Mouse (Mus musculus) forebrain, embryonic 14.5 days (tissue): Measurements from ENCODE around the gene Atp6v1fnb. TPM values are rescaled to one million over a fixed set of nuclear protein-coding genes. Genes with fewer than 3 reads are reported as not detected.

Source experiments
- ATAC-seq: fragments of 200-750 bp; cut with Nextera tagmentation; 2 replicates; pipeline ENCODE4 v1.8.0; 2017; ENCODE audit warnings: mild to moderate bottlenecking, moderate library complexity
- DNase-seq: peaks from one replicate; pipeline ENCODE4 v3.0.0-alpha.2; 2015; ENCODE audit warnings: low spot score
- H3K27ac ChIP-seq: fragments of 300-500 bp; sonication (generic); 2 replicates; pipeline ENCODE4 v1.5.1; 2014; ENCODE audit warnings: low read depth, mild to moderate bottlenecking, control low read depth, low read length, moderate library complexity
- H3K27me3 ChIP-seq: fragments of 300-500 bp; sonication (generic); replicated peaks from 2 replicates; pipeline ENCODE4 v1.6.1; 2014; ENCODE audit warnings: low read length, control low read depth, mixed read lengths; ENCODE audit not compliant: control insufficient read depth, insufficient read depth
- H3K36me3 ChIP-seq: fragments of 300-500 bp; sonication (generic); 2 replicates; pipeline ENCODE4 v1.6.1; 2014; ENCODE audit warnings: low read length, control low read depth; ENCODE audit not compliant: control insufficient read depth, insufficient read depth
- H3K4me1 ChIP-seq: fragments of 300-500 bp; sonication (generic); 2 replicates; pipeline ENCODE4 v1.6.1; 2014; ENCODE audit warnings: antibody characterized with exemption, low read length, control low read depth; ENCODE audit not compliant: control insufficient read depth, insufficient read depth
- H3K4me2 ChIP-seq: fragments of 300-500 bp; sonication (generic); 2 replicates; pipeline ENCODE4 v1.6.1; 2014; ENCODE audit warnings: mild to moderate bottlenecking, control low read depth, low read length
- H3K4me3 ChIP-seq: fragments of 300-500 bp; sonication (generic); 2 replicates; pipeline ENCODE4 v1.5.1; 2014; ENCODE audit warnings: low read depth, low read length, control low read depth
- H3K9ac ChIP-seq: fragments of 300-500 bp; sonication (generic); 2 replicates; pipeline ENCODE4 v1.6.1; 2014; ENCODE audit warnings: mild to moderate bottlenecking, low read length, control low read depth, moderate library complexity
- H3K9me3 ChIP-seq: fragments of 300-500 bp; sonication (generic); replicated peaks from 2 replicates; pipeline ENCODE4 v1.6.1; 2016; ENCODE audit warnings: low read length, control low read depth, mixed read lengths; ENCODE audit not compliant: control insufficient read depth
- WGBS: fragments of 180-500 bp; shearing (Covaris S2); extraction: QIAGEN DNeasy Blood & Tissue Kit; methylation state at CpG from one replicate; pipeline ENCODE4 v1.1.7; 2014; 5-methylcytosine and 5-hydroxymethylcytosine counted together
- polyA plus RNA-seq: library from polyadenylated mRNA; unstranded; fragments of >200 nt; fragmentation: Nextera tagmentation; extraction: Ambion mirVana; gene quantifications from 2 replicates; pipeline ENCODE4 v1.2.1, GENCODE M21; 2014

Atp6v1fnb gene
- polyA plus RNA-seq, 1 experiment from 2014 or later, result 0.27 TPM

- DNase-seq (no peak), ATAC-seq (no peak)
- Histone ChIP-seq H3K9me3 (no peaks in the 10 kb centered on the region), H3K4me1 (no peaks in the 10 kb centered on the region), H3K4me2 (no peak overlapping the region), H3K36me3 (no peaks in the 10 kb centered on the region), H3K27ac (no peak overlapping the region), H3K4me3 (no peak overlapping the region), H3K27me3 (peaks cover 16% of the 10 kb centered on the region), H3K9ac (no peak overlapping the region)
- 89% methylated on average over 1 of the region's 1 CpGs for WGBS
Measured at GRCm38 (mm10) chr6:29501599-29501998, 30.4 kb downstream of the Atp6v1fnb start.

DNA sequence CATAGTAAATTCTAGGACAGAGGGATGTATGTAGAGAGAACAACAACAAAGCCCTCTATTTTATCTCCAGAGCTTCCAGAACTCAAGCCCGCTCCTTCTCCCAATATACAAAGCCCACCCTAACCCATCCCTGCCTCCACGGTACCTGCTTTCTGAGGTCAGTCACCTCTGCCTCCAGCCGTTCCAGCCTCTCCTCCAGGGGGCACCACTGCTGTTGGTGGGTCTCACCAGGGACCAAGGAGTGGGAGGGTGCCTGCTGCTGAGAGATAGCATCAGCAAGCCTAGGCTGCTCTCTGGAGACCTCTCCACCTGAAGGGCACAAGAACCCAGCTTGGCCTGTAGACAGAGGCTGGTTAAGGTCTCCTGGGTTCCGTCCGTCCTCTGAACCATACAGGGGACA is 34.3 kb downstream of the Atp6v1fnb start:
- Histone ChIP-seq H3K9ac (no peak overlapping the region), H3K4me3 (no peak overlapping the region), H3K4me2 (no peak overlapping the region), H3K4me1 (no peaks in the 10 kb centered on the region), H3K27ac (no peak overlapping the region), H3K9me3 (no peaks in the 10 kb centered on the region), H3K27me3 (peaks cover 27% of the 10 kb centered on the region), H3K36me3 (no peaks in the 10 kb centered on the region)
- 94% methylated on average over 5 of the region's 5 CpGs for WGBS
- DNase-seq (no peak), ATAC-seq (no peak)

DNA sequence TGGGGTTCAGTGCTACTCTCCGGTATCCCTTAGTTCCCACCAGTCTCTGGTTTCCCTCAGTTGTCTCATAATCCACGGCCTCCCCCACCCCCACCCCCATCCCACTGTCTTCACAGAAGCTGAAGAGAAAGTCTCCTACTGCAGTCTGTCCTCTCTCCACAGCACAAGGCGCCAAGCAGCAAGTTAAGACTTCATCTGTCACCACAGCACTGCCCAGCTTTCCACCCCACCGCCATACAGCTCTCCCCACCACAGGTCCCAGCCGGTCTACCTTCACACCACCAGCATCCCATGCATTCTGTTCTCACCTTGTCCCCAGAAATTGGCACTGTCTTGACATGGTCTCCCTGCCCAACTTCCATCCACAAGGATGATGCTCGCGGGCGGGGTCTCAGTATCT is 35.6 kb downstream of the Atp6v1fnb start:
- 23% methylated on average over 8 of the region's 8 CpGs for WGBS
- no peaks in the 10 kb centered on the region for H3K4me1 ChIP-seq
- H3K27ac ChIP-seq, result no peak overlapping the region
- H3K9ac ChIP-seq, result 0 out of 2 replicates have a peak overlapping the region, but pooled peaks have one; percentile 5
- H3K36me3 ChIP-seq, result no peaks in the 10 kb centered on the region
- peak overlapping the region; percentile 59 for H3K4me2 ChIP-seq
- H3K27me3 ChIP-seq, result peaks cover 27% of the 10 kb centered on the region
- ATAC-seq (no peak), DNase-seq (no peak)
- H3K9me3 ChIP-seq, result no peaks in the 10 kb centered on the region
- peak overlapping the region; percentile 42 for H3K4me3 ChIP-seq

GRCm38 (mm10) chr6:29507447-29508309 is 36.4 kb downstream of the Atp6v1fnb start, which contains the start of gene Kcp:
Gene Kcp (minus strand): TSS chr6:29507952.
- no peak within 1 kb of the TSS for H3K27ac ChIP-seq
- H3K27me3 ChIP-seq, result peaks cover 27% of the 10 kb centered on the region
- ATAC-seq (peak; percentile 67), DNase-seq (peak; percentile 43)
- under 1% methylated on average over 47 of the region's 47 CpGs for WGBS
- no peaks in the 10 kb centered on the region for H3K9me3 ChIP-seq
- H3K4me1 ChIP-seq, result no peaks in the 10 kb centered on the region
- H3K4me3 ChIP-seq, result peak within 1 kb of the TSS; percentile 42
- peak within 1 kb of the TSS; percentile 54 for H3K9ac ChIP-seq
- peak within 1 kb of the TSS; percentile 59 for H3K4me2 ChIP-seq
- no peaks in the 10 kb centered on the region for H3K36me3 ChIP-seq

GRCm38 (mm10) chr6:29509086-29509485 is 37.8 kb downstream of the Atp6v1fnb start:
- Histone ChIP-seq H3K27me3 (peaks cover 27% of the 10 kb centered on the region), H3K36me3 (no peaks in the 10 kb centered on the region), H3K4me3 (no peak overlapping the region), H3K4me1 (no peaks in the 10 kb centered on the region), H3K9me3 (no peaks in the 10 kb centered on the region), H3K9ac (no peak overlapping the region), H3K27ac (no peak overlapping the region), H3K4me2 (no peak overlapping the region)
- WGBS, result 48% methylated on average over 2 of the region's 2 CpGs
- no peak for DNase-seq
- ATAC-seq, result no peak

- ATAC-seq (peak; percentile 46; the same call in 1 of the 2 replicates), DNase-seq (peak; percentile 59)
- Histone ChIP-seq H3K36me3 (no peaks in the 10 kb centered on the region), H3K4me2 (peak overlapping the region; percentile 41), H3K27ac (no peak overlapping the region), H3K9ac (0 out of 2 replicates have a peak overlapping the region, but pooled peaks have one; percentile 22), H3K27me3 (peaks cover 10% of the 10 kb centered on the region; the same call in 1 of the 2 replicates), H3K4me1 (no peaks in the 10 kb centered on the region), H3K9me3 (no peaks in the 10 kb centered on the region), H3K4me3 (no peak overlapping the region)
- WGBS, result 2% methylated on average over 11 of the region's 11 CpGs
Measured at GRCm38 (mm10) chr6:29513284-29513683, 42.0 kb downstream of the Atp6v1fnb start.

- Histone ChIP-seq H3K36me3 (no peaks in the 10 kb centered on the region), H3K4me3 (no peak overlapping the region), H3K27ac (no peak overlapping the region), H3K9me3 (no peaks in the 10 kb centered on the region), H3K27me3 (no peaks in the 10 kb centered on the region), H3K4me2 (no peak overlapping the region), H3K9ac (no peak overlapping the region), H3K4me1 (no peaks in the 10 kb centered on the region)
- DNase-seq (peak; percentile 62), ATAC-seq (no peak)
- WGBS, result 5% methylated on average over 5 of the region's 5 CpGs
Measured at GRCm38 (mm10) chr6:29517139-29517538, 45.9 kb downstream of the Atp6v1fnb start.

DNA sequence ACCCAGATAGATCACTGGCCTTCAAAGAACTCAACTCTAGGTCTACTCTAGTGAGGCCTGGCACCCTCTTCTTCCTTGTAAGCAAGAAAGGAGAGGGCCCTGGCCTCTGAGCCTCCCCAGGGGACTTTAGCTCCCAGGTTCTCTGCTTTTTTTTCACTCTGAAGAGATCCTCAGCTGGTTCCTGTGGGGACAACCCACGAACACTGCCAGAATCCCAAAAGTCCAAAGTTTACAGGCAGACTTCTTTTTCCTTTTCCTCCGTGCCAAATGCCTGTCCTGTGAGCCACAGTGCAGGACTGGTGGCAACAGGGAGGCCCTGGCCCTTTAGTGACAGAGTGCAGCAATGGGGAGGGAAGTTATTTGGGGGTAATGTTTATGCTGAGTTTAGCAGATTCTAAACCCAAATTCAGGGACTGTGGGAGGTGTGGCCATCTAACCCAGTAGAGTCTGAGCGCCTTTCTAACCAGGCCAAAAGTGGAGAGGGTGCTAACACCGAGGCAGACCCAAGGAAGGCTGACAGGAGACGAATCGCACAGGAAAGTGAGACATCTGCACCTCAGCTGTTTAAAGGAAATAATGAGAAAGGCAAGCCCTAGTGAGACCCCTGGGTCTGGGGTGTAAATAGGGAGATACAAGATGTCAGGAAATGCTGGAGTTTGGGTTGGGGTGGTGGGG is 51.5 kb downstream of the Atp6v1fnb start:
- no peak for ATAC-seq
- no peak overlapping the region for H3K27ac ChIP-seq
- H3K4me1 ChIP-seq, result peaks cover 4% of the 10 kb centered on the region; the same call in 1 of the 2 replicates
- DNase-seq, result no peak
- no peak overlapping the region for H3K4me3 ChIP-seq
- peaks cover 19% of the 10 kb centered on the region for H3K27me3 ChIP-seq
- WGBS, result 71% methylated on average over 6 of the region's 6 CpGs
- H3K9me3 ChIP-seq, result no peaks in the 10 kb centered on the region
- H3K36me3 ChIP-seq, result no peaks in the 10 kb centered on the region
- no peak overlapping the region for H3K9ac ChIP-seq
- H3K4me2 ChIP-seq, result no peak overlapping the region
